Mouse (Mus musculus): ENCODE measurements around the gene Utp6.

The Utp6 gene

GRCm38 (mm10) chr11:79884784-79885183 is 77.4 kb downstream of the Utp6 start:
- DNase-seq (ENCODE audit: extremely low spot score) = no peak

All from embryo, embryonic 9.5 days (tissue).